Mouse (Mus musculus) gastrocnemius, adult 2 months (tissue): ENCODE measurements around the gene Ipo11. TPM values are rescaled to one million over a fixed set of nuclear protein-coding genes. Genes with fewer than 3 reads are reported as not detected.

Experiments used
- DNase-seq: peaks from one replicate; pipeline ENCODE4 v3.0.0; 2022
- H3K27ac ChIP-seq: fragments of 200-600 bp; 2 replicates; pipeline ENCODE4 v1.8.1; 2022; ENCODE audit warnings: mild to moderate bottlenecking
- H3K4me3 ChIP-seq: fragments of 200-600 bp; 2 replicates; pipeline ENCODE4 v1.8.1; 2022; ENCODE audit warnings: mild to moderate bottlenecking, moderate library complexity
- CTCF ChIP-seq: fragments of 200-600 bp; IDR thresholded peaks from 2 replicates; pipeline ENCODE4 v1.8.1; 2022; ENCODE audit warnings: antibody characterized with exemption, mild to moderate bottlenecking, moderate library complexity
- intact Hi-C: fragments of 180-260 bp; cut with DNase I; formaldehyde crosslinking; loops from one replicate; pipeline ENCODE4 v1.15.1; 2025
- total RNA-seq, 2 experiments: library from RNA; stranded (reverse); gene quantifications; 2 replicates each; pipeline ENCODE4 v1.2.3; 2021

The Ipo11 gene
- total RNA-seq, 2 experiments from 2014 or later: 13.8 to 17.2 TPM

DNA sequence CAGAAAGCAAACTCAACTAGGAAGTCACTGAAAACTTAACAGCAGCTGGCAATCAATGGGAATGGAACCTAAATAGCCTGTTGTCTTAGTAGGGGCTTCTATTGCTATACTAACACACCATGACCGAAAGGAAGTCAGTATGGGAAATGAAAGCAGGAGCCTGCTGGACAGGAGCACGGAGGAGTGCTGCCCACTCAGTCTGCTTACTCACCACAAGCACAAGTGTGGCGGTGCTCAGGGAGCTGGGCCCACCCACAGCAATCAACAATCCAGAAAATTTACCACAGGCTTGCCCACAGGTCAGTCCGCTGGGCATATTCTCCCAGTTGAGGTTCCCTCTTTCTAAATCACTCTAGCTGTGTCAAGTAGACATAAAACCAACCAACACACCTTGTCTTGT lies 52.5 kb downstream of the Ipo11 start:
- no peak for DNase-seq
- H3K27ac ChIP-seq: no peak overlapping the region
- no peak for TF ChIP-seq CTCF
- intact Hi-C loops: no loop called here
- no peak overlapping the region for H3K4me3 ChIP-seq

DNA sequence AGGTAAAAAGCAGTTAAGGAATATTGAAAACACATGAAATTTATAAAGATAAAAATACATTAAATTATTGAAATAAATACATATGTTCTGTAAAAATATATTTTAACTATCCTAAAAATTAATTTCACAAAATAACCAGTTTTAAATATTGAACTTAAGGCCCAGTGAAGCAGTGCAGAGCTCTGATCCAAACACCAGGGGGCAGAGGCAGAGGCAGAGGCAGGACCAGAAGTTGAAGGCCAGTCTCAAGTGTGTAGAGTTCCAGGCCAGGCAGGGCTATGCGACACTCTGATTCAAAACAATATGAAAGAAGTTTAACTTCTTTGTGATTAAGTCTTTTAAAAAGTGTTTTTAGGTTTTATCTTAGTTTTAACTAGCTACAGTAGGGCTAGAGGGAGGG lies 60.5 kb downstream of the Ipo11 start:
- intact Hi-C loops: no loop called here
- no peak overlapping the region for H3K4me3 ChIP-seq
- TF ChIP-seq CTCF: peak; percentile 52
- no peak overlapping the region for H3K27ac ChIP-seq
- DNase-seq: no peak

DNA sequence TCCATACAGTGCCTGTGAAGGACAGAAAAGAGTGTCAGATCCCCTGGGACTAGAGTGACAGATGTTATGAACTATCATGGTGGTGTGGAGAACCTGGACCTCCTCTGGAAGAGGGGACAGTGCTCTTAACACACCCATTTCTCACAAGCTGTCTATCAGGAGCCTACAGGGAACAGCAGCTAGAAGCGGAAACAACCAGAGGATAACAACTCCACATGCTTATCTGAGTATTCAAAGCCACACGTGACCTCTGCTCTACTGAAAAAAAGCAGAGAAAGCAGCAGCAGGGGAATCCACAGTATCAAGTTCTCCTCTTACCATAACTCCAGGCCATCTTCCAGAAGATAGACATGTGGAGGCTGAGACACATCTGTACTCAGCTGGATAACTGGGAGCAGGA lies 71.2 kb downstream of the Ipo11 start:
- DNase-seq: no peak
- TF ChIP-seq CTCF: no peak
- intact Hi-C loops: no loop called here
- Histone ChIP-seq H3K27ac (no peak overlapping the region), H3K4me3 (no peak overlapping the region)

DNA sequence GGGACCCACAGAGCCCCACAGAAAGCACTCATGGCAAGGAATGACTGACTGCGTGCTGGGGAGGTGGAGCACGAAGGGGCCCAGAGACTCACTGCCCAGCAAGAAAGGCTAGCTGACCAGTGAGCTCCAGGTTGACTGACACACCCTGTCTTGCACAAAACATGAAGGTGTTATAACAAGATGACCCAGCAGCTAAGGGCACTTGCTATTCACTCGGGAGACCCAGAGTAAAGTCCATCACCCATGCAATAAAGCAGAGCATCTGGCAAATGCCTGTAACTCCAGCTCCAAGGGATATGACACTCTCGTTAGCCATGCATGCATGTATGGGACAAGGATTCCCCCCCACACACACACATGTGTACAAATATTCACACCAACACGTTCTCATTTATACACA lies 78.0 kb downstream of the Ipo11 start:
- Histone ChIP-seq H3K4me3 (no peak overlapping the region), H3K27ac (no peak overlapping the region)
- intact Hi-C loops: no loop called here
- TF ChIP-seq CTCF: no peak
- DNase-seq: no peak

DNA sequence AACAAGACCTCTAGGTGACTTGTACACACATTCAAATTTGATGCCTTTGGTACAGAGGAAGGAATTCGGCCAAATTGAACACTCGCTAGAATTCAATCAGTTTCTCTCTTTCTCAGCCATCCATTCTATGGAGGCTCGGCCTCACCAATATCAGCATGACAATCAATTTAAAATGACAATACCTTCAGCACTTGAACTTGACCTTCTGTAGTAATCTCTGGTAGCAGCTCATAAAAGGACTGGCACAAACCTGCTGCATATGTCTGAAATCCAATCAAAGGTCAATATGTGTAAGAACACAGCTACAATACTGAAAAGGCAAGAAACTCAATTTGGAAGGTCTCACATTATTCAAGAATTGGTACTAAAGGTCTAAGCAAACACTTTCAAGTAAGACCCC lies 80.2 kb downstream of the Ipo11 start:
- TF ChIP-seq CTCF: no peak
- no peak for DNase-seq
- Histone ChIP-seq H3K4me3 (no peak overlapping the region), H3K27ac (no peak overlapping the region)
- intact Hi-C loops: no loop called here

DNA sequence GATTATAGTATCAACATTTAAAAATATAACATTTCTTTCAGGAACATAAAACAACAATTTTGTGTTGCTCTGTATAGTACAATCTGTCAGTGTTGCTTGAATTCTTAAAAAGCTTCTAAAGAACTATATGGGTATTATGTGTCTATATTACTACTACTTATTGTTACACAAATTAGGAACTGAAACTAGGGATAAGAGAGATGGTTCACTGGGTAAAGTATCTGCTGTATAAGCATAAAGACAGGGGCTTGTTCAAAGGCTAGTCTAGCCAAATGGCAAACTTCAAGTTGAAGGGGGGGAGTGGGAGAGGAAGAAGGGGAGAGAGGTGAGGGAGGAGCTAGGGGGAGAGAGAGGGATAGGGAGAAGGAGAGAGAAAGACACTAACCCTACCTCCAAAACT lies 89.2 kb downstream of the Ipo11 start:
- no peak overlapping the region for H3K4me3 ChIP-seq
- DNase-seq: no peak
- TF ChIP-seq CTCF: no peak
- H3K27ac ChIP-seq: no peak overlapping the region
- intact Hi-C loops: no loop called here

DNA sequence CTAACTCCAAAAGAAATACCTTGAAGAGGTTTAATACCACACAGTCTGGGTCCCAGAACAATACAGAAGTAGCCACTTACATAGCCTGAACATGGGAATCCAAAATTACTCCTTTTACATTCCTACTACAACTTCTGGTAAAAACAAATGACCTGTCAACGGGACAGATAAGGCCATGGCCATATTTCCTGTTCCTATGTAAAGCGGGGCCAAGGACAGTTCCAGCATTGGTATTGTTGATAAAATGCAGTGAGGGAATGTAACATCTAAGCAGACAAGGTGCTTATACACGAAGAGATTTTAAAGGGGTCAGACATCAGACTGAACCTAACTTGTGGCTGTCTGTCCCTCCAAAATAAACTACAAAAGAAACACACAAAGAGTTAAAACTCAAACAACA lies 91.8 kb downstream of the Ipo11 start:
- intact Hi-C loops: no loop called here
- H3K27ac ChIP-seq: no peak overlapping the region
- TF ChIP-seq CTCF: no peak
- DNase-seq: no peak
- no peak overlapping the region for H3K4me3 ChIP-seq

DNA sequence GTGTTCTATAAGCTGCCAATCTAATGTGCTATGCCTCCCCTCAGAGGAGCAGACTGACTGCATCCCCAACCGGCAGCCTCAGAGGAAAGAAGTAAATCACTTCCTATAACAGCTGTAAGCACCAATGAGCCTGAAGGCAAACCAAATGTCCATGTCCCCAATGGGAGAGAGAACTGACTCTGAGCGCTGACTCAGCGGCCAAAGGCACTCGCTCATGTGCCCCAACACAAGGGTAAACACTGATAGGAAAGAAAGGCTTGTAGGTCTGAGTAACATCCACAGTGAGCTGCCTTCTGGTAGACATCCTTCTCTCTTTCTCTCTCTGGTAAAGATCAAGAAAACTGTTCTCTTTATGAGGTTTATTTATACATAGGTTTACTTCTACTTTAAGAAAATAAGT lies 94.2 kb downstream of the Ipo11 start:
- intact Hi-C loops: no loop called here
- no peak for DNase-seq
- Histone ChIP-seq H3K4me3 (no peak overlapping the region), H3K27ac (no peak overlapping the region)
- no peak for TF ChIP-seq CTCF

DNA sequence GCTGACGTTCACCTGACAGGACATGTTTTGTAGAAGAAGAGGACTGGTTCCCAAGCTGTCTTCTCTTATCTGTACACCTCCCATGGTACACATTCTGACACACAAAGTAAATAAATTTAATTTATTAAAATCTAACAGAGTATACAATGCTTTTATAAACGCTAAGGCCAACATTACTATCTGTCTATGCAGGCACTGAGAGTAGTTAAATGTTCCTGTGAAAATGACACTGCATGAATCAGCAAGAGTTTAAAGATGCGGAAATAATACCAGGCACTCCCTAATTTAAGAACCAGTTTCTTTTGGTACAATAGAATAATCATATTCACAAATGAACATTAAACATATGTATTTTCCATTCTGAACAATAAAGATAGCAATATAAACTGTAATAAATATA lies 98.0 kb downstream of the Ipo11 start:
- H3K27ac ChIP-seq: no peak overlapping the region
- TF ChIP-seq CTCF: no peak
- intact Hi-C loops: no loop called here
- no peak for DNase-seq
- no peak overlapping the region for H3K4me3 ChIP-seq

DNA sequence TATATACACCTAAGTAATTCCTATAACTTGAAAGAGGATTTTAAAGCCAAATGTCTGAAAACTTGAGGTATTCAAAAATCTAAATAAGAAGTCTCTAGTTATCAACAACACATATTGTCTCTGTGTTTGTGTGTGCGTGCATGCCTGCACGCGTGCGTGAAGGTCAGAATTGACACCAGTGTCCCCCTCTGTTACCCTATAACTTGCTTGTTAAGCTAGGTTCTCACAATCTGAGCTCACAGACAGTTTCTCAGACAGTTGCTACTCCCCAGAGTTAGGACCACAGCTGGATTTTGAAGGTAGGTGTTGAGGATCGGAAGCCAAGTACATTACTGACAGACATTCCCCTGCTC lies 100.3 kb downstream of the Ipo11 start:
- intact Hi-C loops: no loop called here
- Histone ChIP-seq H3K27ac (peak overlapping the region; percentile 68), H3K4me3 (peak overlapping the region; percentile 57)
- no peak for TF ChIP-seq CTCF
- DNase-seq: no peak

DNA sequence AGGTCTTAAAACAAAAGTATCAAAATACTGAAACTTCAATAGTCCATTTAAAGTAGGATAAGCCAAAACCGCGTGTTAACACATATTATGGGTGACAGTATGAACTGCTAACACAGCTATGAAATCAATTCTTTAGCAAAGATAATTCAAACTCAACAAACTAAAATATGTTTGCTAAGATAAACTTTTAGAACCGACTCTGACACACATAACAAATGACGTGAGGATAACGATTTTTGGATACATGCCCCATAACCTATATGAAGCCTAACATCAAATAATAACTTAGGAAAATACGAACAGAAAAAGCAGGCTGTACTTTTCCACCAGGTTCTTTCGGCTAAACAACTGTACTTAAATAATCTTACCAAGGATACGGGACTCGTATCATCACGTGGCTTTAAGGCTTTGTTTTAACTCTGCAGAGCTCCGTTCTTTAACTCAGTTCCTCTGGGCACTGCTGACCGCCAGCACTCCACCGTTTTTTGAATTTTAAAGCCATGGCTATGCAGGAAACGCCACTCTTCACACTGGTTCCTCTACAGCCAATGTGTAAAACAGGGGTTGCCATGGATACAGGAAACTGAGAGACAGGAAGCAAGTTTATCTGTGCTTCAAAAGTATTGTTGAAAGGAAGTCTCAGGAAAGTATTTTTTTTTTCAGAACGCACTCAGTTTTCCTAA lies 100.8 kb downstream of the Ipo11 start:
- no peak for TF ChIP-seq CTCF
- DNase-seq: no peak
- intact Hi-C loops: no loop called here
- peak overlapping the region; percentile 68 for H3K27ac ChIP-seq
- H3K4me3 ChIP-seq: peak overlapping the region; percentile 57

DNA sequence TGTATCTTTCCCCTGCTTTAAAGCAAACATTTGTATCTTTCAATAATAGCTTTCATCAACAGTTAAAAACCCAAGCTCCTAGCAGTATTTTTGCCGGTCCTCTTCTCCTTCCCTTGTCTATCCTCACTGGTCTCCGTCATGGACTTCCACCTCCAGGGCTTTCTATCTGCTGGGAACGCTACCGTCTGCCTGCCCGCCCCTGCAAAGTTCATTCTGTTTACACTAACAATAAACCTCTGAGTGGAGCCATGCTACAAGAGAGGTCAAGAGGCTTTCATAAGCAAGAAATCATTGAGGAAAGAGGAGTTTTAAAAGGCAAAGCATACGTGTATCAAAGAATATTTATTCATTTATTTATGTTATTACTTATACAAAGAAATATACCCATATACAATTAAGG lies 106.7 kb downstream of the Ipo11 start:
- no peak for TF ChIP-seq CTCF
- H3K4me3 ChIP-seq: no peak overlapping the region
- intact Hi-C loops: no loop called here
- no peak for DNase-seq
- H3K27ac ChIP-seq: no peak overlapping the region

DNA sequence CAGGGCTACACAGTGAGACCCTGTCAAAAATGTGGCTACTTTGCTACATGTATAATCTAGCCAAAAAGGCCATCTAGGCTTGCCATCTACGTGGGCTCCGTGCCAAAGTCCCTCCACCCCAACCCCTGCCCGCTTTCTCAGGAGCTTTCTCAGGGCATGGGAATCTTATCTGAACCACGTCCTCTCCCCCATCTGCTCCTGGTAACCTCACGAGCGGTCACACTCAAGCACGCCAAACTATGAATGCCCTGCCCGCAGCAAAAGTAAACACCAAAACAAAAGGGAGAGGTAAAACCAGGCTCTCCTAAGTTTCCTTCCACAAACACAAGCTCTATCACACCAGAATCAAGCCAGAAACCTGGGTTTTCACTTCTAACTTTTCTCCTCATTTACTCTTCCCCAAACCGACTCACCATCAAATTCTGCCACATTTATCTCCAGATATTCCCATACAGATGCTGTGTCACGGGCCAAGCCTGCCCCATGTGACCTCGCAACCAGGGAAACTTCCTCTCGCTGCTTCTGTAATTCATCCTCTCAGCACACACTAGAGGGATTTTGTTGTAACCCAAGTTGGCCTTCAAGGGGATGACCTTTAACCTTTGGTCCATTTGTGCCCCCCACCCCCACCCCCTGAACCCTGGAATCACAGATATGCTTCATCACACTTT lies 107.3 kb downstream of the Ipo11 start:
- Histone ChIP-seq H3K27ac (no peak overlapping the region), H3K4me3 (no peak overlapping the region)
- intact Hi-C loops: no loop called here
- no peak for TF ChIP-seq CTCF
- DNase-seq: no peak

DNA sequence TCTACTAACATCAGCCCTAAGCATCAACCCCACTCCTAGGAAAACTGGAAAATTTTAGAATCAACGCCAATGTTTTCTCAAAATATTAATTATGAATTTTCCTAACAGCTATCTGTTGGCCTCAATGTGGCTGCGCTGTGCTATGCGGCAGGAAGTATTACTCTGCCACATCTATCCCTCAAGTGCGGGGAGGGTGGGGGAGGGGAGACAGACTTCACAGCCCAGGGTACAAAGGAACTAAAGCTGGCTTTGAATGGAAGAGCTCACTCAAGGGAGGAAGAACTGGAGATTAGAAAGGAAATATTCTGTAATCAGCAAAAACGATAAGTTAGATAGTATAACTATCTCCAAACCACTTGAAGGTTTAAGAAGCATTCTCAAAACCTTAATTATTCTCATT lies 111.1 kb downstream of the Ipo11 start:
- intact Hi-C loops: no loop called here
- Histone ChIP-seq H3K4me3 (no peak overlapping the region), H3K27ac (no peak overlapping the region)
- DNase-seq: no peak
- no peak for TF ChIP-seq CTCF
